Mouse (Mus musculus) layer of hippocampus, adult 8-10 months (tissue): ENCODE data around the gene Dpp4. TPM values are rescaled to one million over a fixed set of nuclear protein-coding genes. Genes with fewer than 3 reads are reported as not detected.

Experiments
- DNase-seq, 2 experiments: peaks; one replicate each; pipeline ENCODE4 v3.0.0; 2022; ENCODE audit warnings: low spot score in 2 of 2
- total RNA-seq, 4 experiments: library from RNA; stranded (reverse); gene quantifications; 2 replicates each; pipeline ENCODE4 v1.2.4; 2022

Dpp4 gene
- total RNA-seq, 4 experiments from 2014 or later: 1.0 to 2.3 (median 1.9) TPM

- DNase-seq: no peak
These were observed 48.4 kb downstream of the Dpp4 start for GRCm38 (mm10) chr2:62363606-62364005.

- DNase-seq: no peak
These were observed 49.8 kb downstream of the Dpp4 start for GRCm38 (mm10) chr2:62362211-62362610.

GRCm38 (mm10) chr2:62361514-62361913, 50.5 kb downstream of the Dpp4 start:
- DNase-seq: no peak

GRCm38 (mm10) chr2:62360872-62361271, 51.2 kb downstream of the Dpp4 start:
- no peak for DNase-seq

GRCm38 (mm10) chr2:62357259-62357658, 54.8 kb downstream of the Dpp4 start:
- DNase-seq: no peak

- DNase-seq: no peak
These were observed 55.4 kb downstream of the Dpp4 start for GRCm38 (mm10) chr2:62356606-62357005.

GRCm38 (mm10) chr2:62355766-62356165, 56.3 kb downstream of the Dpp4 start:
- no peak for DNase-seq

- DNase-seq: no peak
These were observed 60.0 kb downstream of the Dpp4 start for GRCm38 (mm10) chr2:62352035-62352434.

- no peak for DNase-seq
These were observed 64.3 kb downstream of the Dpp4 start for GRCm38 (mm10) chr2:62347762-62348161.

- DNase-seq: no peak
These were observed 65.3 kb downstream of the Dpp4 start for GRCm38 (mm10) chr2:62346771-62347170.

GRCm38 (mm10) chr2:62344367-62344766, 67.7 kb downstream of the Dpp4 start:
- DNase-seq: no peak

GRCm38 (mm10) chr2:62341734-62342128, 70.3 kb downstream of the Dpp4 start:
- DNase-seq: no peak

- no peak for DNase-seq
These were observed 70.8 kb downstream of the Dpp4 start for GRCm38 (mm10) chr2:62341061-62341733.

- no peak for DNase-seq
These were observed 72.6 kb downstream of the Dpp4 start for GRCm38 (mm10) chr2:62339222-62339944.

GRCm38 (mm10) chr2:62337086-62337485, 74.9 kb downstream of the Dpp4 start:
- DNase-seq: no peak

GRCm38 (mm10) chr2:62334397-62335243, 77.4 kb downstream of the Dpp4 start:
- no peak for DNase-seq

- no peak for DNase-seq
These were observed 79.6 kb downstream of the Dpp4 start for GRCm38 (mm10) chr2:62332465-62332864.

- DNase-seq: no peak
These were observed 80.1 kb downstream of the Dpp4 start for GRCm38 (mm10) chr2:62331913-62332312.

- no peak for DNase-seq
These were observed 86.6 kb downstream of the Dpp4 start for GRCm38 (mm10) chr2:62325388-62325787.

- peak in 1 of 2 experiments; percentile 43 for DNase-seq
These were observed 88.9 kb downstream of the Dpp4 start for GRCm38 (mm10) chr2:62323078-62323637.

GRCm38 (mm10) chr2:62319489-62319888, 92.5 kb downstream of the Dpp4 start:
- no peak for DNase-seq

- no peak for DNase-seq
These were observed 95.1 kb downstream of the Dpp4 start for GRCm38 (mm10) chr2:62316930-62317329.
